Mouse (Mus musculus): ENCODE results near the gene Ccdc159. TPM values are rescaled to one million over a fixed set of nuclear protein-coding genes. Genes with fewer than 3 reads are reported as not detected.

The Ccdc159 gene
- total and polyA plus RNA-seq, 3 experiments, result 3.0 to 4.9 (median 3.4) TPM

- H3K79me2 ChIP-seq (replicated peaks; ENCODE audit: control insufficient read depth, insufficient read depth, low read length), result no peaks in the 10 kb centered on the region
- peak within 1 kb of the TSS; percentile 50 for H3K9ac ChIP-seq (ENCODE audit: low read depth, low read length)
- intact Hi-C loops (cut with DNase I), result no loop called here
- WGBS, result 10% methylated on average over 8 of the region's 8 CpGs
- H3K4me3 ChIP-seq, result peak within 1 kb of the TSS; percentile 55
- no peaks in the 10 kb centered on the region; the same call in 1 of the 2 replicates for H3K4me1 ChIP-seq (ENCODE audit: control insufficient read depth, insufficient read depth, low read length)
- peak within 1 kb of the TSS; percentile 53 for H3K27ac ChIP-seq
- no peaks in the 10 kb centered on the region for H3K27me3 ChIP-seq (ENCODE audit: control insufficient read depth, insufficient read depth, low read length)
- TF ChIP-seq CTCF (IDR thresholded peaks at IDR 0.05) (no peak), EP300 (IDR thresholded peaks at IDR 0.05; ENCODE audit: insufficient read depth, low read depth, low read length) (no peak), POLR2A (IDR thresholded peaks at IDR 0.05; ENCODE audit: insufficient read depth, low read depth, low read length) (no peak)
- H3K36me3 ChIP-seq (ENCODE audit: control insufficient read depth, insufficient read depth, low read length), result no peaks in the 10 kb centered on the region
- peak; percentile 74 to 79 for DNase-seq
Observed at GRCm38 (mm10) chr9:21963417-21963816, 36.1 kb downstream of the Ccdc159 start, which contains the start of gene Epor. Gene Epor, minus strand, starts transcription at chr9:21963506.

DNA sequence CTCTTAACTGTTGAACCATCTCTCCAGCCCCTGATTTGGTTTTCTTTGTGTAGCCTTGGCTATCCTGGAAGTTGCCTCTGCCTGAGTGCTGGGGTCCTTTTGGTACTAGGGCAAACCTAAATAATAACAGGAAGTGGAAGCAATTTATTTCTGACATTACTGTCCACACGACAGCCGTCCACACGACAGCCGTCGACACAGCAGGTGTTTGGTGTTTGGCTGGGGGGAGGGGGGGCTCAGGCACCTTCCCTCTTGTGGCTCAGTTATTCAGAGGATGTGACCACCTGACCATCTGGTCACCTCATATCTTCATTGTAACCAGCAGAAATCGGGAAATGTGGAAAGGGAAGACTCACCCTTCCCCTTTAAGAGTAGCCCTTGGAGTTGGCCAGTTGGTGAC, 41.6 kb downstream of the Ccdc159 start:
- TF ChIP-seq CTCF (IDR thresholded peaks at IDR 0.05), result no peak
- TF ChIP-seq POLR2A (IDR thresholded peaks at IDR 0.05; ENCODE audit: insufficient read depth, low read depth, low read length), result no peak
- no peak for DNase-seq
- Histone ChIP-seq H3K4me1 (ENCODE audit: control insufficient read depth, insufficient read depth, low read length) (no peaks in the 10 kb centered on the region), H3K9ac (ENCODE audit: low read depth, low read length) (no peak overlapping the region), H3K27me3 (ENCODE audit: control insufficient read depth, insufficient read depth, low read length) (no peaks in the 10 kb centered on the region), H3K36me3 (ENCODE audit: control insufficient read depth, insufficient read depth, low read length) (no peaks in the 10 kb centered on the region), H3K27ac (no peak overlapping the region), H3K4me3 (no peak overlapping the region), H3K79me2 (replicated peaks; ENCODE audit: control insufficient read depth, insufficient read depth, low read length) (no peaks in the 10 kb centered on the region)
- WGBS, result 33% methylated on average over 6 of the region's 6 CpGs
- intact Hi-C loops (cut with DNase I), result no loop called here

- no peak overlapping the region for H3K9ac ChIP-seq (ENCODE audit: low read depth, low read length)
- H3K4me1 ChIP-seq (ENCODE audit: control insufficient read depth, insufficient read depth, low read length), result no peaks in the 10 kb centered on the region
- WGBS, result 87% methylated on average over 4 of the region's 4 CpGs
- no peak overlapping the region for H3K4me3 ChIP-seq
- H3K27ac ChIP-seq, result no peak overlapping the region
- no peak for TF ChIP-seq CTCF (IDR thresholded peaks at IDR 0.05)
- TF ChIP-seq POLR2A (IDR thresholded peaks at IDR 0.05; ENCODE audit: insufficient read depth, low read depth, low read length), result no peak
- no peak for TF ChIP-seq EP300 (IDR thresholded peaks at IDR 0.05; ENCODE audit: insufficient read depth, low read depth, low read length)
- H3K27me3 ChIP-seq (ENCODE audit: control insufficient read depth, insufficient read depth, low read length), result no peaks in the 10 kb centered on the region
- DNase-seq, result no peak
- no peaks in the 10 kb centered on the region for H3K36me3 ChIP-seq (ENCODE audit: control insufficient read depth, insufficient read depth, low read length)
- intact Hi-C loops (cut with DNase I), result no loop called here
- H3K79me2 ChIP-seq (replicated peaks; ENCODE audit: control insufficient read depth, insufficient read depth, low read length), result no peaks in the 10 kb centered on the region
Observed at GRCm38 (mm10) chr9:21969304-21969703, 42.0 kb downstream of the Ccdc159 start.

DNA sequence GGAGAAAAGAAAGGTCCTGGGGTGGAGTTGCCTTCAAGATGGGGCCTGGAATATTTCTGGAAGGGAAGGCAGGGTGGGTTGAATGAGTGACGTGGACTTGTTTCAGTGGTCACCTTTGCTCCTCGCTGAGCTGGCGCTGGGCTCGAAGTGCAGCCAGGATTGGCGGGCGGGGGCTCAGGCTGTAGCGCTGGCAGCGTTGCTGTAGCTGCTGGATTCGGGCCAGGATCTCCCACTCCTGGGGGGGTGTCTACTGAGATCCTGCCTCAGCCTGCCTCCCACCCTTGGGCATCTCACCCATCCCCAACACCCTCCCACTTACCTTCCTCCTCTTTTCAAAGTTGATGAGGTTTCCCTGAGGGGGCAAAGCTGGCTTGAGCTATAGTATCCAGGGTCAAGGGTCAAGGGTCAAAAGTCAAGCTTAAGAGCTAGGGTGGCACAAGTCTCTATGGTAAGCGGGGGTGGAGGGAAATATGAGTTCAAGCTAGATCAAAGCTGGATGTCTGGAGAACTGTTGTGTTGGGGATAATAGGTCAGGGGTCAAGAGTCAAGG, 49.4 kb downstream of the Ccdc159 start:
- intact Hi-C loops (cut with DNase I), result no loop called here
- Histone ChIP-seq H3K27me3 (ENCODE audit: control insufficient read depth, insufficient read depth, low read length) (no peaks in the 10 kb centered on the region), H3K4me1 (ENCODE audit: control insufficient read depth, insufficient read depth, low read length) (no peaks in the 10 kb centered on the region), H3K36me3 (ENCODE audit: control insufficient read depth, insufficient read depth, low read length) (no peaks in the 10 kb centered on the region), H3K4me3 (no peak overlapping the region), H3K27ac (no peak overlapping the region), H3K79me2 (replicated peaks; ENCODE audit: control insufficient read depth, insufficient read depth, low read length) (no peaks in the 10 kb centered on the region), H3K9ac (ENCODE audit: low read depth, low read length) (no peak overlapping the region)
- no peak for DNase-seq
- 80% methylated on average over 10 of the region's 10 CpGs for WGBS
- TF ChIP-seq POLR2A (IDR thresholded peaks at IDR 0.05; ENCODE audit: insufficient read depth, low read depth, low read length) (no peak), EP300 (IDR thresholded peaks at IDR 0.05; ENCODE audit: insufficient read depth, low read depth, low read length) (no peak), CTCF (IDR thresholded peaks at IDR 0.05) (no peak)

DNA sequence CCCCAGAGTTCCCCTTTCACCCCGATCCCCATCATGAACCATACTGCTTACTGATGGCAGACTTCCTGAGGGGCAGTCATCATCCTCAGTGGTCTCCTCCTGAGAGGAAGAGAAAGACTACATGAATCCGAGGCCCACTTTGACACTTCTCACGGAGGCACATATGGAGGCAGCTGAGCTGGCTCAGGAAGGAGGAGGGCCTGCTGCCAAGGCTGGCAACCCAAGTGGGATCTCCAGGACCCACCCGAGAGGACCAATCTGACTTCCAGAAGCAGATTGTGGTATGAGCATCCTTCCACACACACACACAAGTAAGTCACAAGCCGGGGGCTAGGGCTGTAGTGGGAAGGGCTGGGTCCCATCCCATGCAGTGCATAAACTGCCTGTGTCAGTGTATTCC, 50.1 kb downstream of the Ccdc159 start:
- TF ChIP-seq POLR2A (IDR thresholded peaks at IDR 0.05; ENCODE audit: insufficient read depth, low read depth, low read length) (no peak), CTCF (IDR thresholded peaks at IDR 0.05) (no peak), EP300 (IDR thresholded peaks at IDR 0.05; ENCODE audit: insufficient read depth, low read depth, low read length) (no peak)
- Histone ChIP-seq H3K27me3 (ENCODE audit: control insufficient read depth, insufficient read depth, low read length) (no peaks in the 10 kb centered on the region), H3K4me3 (no peak overlapping the region), H3K79me2 (replicated peaks; ENCODE audit: control insufficient read depth, insufficient read depth, low read length) (no peaks in the 10 kb centered on the region), H3K36me3 (ENCODE audit: control insufficient read depth, insufficient read depth, low read length) (no peaks in the 10 kb centered on the region), H3K4me1 (ENCODE audit: control insufficient read depth, insufficient read depth, low read length) (no peaks in the 10 kb centered on the region), H3K9ac (ENCODE audit: low read depth, low read length) (no peak overlapping the region), H3K27ac (no peak overlapping the region)
- DNase-seq, result no peak
- intact Hi-C loops (cut with DNase I), result no loop called here
- 72% methylated on average over 5 of the region's 5 CpGs for WGBS

- Histone ChIP-seq H3K4me1 (ENCODE audit: control insufficient read depth, insufficient read depth, low read length) (no peaks in the 10 kb centered on the region), H3K27ac (no peak overlapping the region), H3K36me3 (ENCODE audit: control insufficient read depth, insufficient read depth, low read length) (no peaks in the 10 kb centered on the region), H3K79me2 (replicated peaks; ENCODE audit: control insufficient read depth, insufficient read depth, low read length) (no peaks in the 10 kb centered on the region), H3K4me3 (no peak overlapping the region), H3K27me3 (ENCODE audit: control insufficient read depth, insufficient read depth, low read length) (no peaks in the 10 kb centered on the region), H3K9ac (ENCODE audit: low read depth, low read length) (no peak overlapping the region)
- peak; percentile 81 for TF ChIP-seq CTCF (IDR thresholded peaks at IDR 0.05)
- TF ChIP-seq POLR2A (IDR thresholded peaks at IDR 0.05; ENCODE audit: insufficient read depth, low read depth, low read length), result no peak
- intact Hi-C loops (cut with DNase I), result loop anchor here (2.0 kb wide), 1 partner anchor 165 kb away; no protein-coding TSS in a partner anchor
- DNase-seq, result peak in 1 of 2 experiments; percentile 68
- WGBS, result 43% methylated on average over 2 of the region's 2 CpGs
Observed at GRCm38 (mm10) chr9:21977972-21978371, 50.7 kb downstream of the Ccdc159 start.

All from heart, adult 2 months (tissue).